Mouse (Mus musculus) WW6 (cell line): Measurements from ENCODE around the gene Vmp1.

ENCODE experiments used
- DNase-seq: peaks from one replicate; pipeline ENCODE4 v3.0.0-alpha.2; 2013; ENCODE audit warnings: low read depth, low spot score

The Vmp1 gene

DNA sequence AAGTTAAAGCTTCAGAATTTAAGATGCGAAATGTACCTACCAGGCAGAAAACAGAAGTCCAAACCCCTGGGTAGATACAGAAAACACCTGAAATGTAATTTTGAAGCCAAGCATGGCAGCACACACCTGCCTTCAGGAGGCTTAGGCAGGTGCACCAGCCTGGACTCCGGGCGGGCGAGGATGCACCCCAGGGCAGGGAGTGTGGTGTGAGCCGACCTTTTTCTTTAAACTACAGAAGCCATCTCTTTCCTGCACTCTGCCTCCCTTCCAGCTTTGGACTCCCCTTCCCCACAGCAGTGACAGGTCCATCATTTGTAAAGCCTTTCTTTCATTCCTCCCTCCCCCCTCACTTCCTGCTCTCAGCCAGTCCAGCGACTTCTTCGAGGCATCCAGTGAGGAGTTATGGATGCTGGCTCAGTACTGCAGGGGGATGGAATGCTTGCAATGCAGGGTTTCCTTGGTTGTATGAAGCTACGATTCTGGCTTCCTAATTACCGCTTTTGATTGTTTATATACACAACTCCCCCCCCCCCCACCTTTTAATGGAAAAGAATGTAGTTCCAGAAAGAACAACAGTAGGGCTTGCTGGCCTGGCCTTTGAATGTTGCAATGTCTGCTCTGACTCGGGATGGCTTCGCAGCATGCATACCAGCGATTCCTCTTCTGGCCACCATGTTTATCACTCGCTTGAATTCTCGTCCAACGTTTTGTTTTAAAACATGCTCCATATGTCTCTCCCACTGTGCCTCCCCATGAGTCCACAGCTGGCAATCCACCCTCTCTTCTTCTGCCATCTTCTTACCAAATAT is 112.4 kb downstream of the Vmp1 start:
- DNase-seq, result no peak

DNA sequence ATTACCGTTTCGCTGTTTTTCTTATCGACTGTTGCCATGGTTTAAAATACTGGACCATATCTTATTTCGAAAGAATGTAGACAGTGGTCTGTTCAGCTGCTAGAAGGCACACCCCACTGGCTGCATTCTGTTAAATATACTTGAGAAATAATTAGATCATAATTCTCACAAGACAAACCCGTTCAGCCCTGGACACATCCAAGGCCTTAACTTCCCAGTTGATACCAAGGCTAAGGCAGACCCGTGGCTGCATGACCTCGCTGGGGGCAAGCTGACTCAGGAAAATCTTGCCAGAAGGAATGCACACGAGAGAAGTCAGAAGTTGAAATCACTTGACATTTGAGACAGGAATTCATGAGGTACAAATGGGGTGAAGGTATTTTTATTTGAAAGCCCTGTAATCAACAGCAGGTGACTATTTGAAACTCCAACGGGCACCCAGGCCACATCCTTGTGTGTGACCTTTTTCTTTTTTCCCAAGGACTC is 113.3 kb downstream of the Vmp1 start:
- DNase-seq, result no peak

DNA sequence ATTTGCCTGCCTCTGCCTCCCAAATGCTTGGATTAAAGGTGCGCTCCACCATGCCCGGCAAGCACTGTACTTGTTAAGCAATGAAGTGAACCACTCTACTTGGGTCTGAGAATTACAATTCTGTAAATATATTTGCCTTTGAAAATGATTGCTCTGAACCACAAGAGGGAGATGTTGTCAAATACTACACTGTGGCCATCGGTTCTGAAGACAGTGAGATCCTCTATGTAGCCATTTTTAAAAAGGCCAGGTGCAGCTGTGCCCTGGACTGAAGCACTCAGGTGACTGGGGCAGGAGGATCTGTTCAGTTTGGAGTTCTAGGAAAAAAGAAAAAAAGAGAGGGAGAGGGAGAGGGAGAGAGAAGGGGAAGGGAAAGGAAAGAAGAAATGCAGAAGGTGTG is 115.2 kb downstream of the Vmp1 start:
- DNase-seq, result no peak

DNA sequence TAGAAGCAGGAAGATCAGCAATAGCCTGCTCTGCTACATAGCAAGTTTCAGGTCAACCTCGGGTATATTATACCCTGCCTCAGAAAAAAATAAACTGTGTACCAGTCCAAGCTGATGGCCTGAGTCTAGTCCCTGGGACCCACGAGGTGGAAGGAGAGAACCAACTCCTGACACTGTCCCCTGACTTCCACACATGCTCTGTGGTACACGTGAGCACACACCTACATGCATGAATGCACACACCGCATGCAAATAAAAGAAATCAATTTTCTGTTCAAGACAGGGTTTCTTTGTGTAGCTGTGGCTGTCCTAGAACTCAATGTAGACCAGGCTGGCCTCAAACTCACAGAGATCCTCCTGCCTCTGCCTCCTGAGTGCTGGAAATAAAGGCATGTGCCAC is 125.4 kb downstream of the Vmp1 start:
- DNase-seq, result no peak

DNA sequence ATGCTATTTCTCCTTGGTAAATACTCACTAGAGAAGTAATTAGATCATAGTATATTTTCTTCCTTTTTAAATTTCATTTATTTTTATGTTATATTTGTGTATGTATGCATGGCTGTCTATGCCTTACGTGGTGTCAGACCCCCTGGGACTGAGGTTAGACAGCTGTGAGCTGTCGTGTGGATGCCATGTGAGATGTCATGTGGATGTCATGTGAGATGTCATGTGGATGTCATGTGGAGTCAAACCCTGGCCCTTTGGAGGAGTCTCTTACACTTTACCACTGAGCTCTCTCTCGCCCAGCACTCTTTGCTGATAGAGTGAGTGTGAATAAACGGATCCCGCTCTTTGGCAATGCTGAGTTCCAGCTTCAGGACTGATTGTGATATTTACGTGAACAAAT is 130.1 kb downstream of the Vmp1 start:
- no peak for DNase-seq

DNA sequence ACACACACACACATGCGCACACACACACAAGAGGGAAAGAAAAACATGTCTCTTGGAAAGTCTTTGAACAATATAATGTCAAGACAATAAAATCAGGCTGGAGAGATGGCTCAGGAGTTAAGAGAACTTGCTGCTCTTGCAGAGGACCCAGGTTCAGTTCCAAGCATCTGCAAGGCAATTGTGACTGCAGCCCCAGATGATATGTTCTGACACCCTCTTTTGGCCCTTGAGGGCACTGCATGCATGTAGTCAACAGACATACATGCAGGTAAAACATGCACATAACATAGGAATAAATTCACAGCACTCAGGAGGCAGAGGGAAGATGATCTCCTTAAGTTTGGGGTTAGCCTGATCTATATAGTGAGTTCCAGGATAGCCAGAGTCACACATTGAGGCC is 136.2 kb downstream of the Vmp1 start:
- DNase-seq, result no peak

DNA sequence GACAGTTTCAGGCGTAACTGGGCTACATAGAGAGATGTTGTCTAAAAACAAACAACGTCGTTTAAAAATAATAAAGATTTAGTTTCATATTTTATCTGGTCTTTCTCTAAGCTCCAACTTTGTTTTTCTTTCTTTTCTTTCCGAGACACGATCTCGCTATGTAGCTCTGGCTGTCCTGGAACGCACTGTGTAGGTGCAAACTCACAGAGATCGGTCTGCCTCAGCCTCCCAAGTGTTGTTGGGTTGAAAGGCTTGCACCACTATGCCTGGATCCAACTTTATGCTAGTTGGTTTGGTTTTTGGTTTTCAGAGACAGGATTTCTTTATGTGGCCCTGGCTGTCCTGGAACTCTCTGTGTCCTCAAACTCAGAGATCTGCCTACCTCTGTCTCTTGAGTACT is 138.1 kb downstream of the Vmp1 start:
- no peak for DNase-seq

DNA sequence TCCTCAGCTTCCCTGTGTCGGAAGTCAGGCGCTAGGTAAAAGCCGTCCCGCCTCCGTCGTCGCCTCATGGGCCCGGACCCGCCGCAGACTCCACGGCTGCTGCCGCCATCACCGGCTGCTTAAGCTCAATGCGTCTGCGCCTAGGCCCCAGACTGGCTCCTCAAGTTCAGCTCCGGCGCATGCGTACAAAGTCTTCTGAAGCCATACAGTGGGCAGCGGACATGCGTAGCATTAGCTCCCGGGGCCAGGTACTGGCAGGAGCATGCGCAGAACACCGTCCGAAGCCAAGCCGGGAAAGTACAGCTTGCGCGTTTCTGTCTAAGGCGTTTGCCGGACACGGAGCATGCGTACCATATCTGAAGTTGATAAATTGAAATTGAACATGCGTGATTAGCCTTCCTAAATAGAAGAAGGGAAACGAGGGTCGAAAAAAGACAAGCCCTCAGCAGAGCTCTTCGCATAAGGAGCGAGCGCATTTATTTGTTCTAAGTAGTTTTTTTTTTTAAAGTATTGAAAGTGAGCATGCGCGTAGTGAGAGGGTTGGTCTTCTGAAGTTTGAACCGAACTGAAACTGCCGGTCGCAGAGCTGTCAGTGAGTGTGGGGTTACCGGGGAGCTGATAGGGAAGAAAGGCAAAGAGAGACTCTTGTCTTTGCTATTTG is 138.9 kb downstream of the Vmp1 start, which contains the start of the genes Rps6kb1 and Tubd1:
Rps6kb1 (minus strand) TSS at position 167 of the 661 bp plus-strand sequence.
Tubd1 (plus strand) TSS at position 353 of the 661 bp plus-strand sequence.
- peak; percentile 100 for DNase-seq

DNA sequence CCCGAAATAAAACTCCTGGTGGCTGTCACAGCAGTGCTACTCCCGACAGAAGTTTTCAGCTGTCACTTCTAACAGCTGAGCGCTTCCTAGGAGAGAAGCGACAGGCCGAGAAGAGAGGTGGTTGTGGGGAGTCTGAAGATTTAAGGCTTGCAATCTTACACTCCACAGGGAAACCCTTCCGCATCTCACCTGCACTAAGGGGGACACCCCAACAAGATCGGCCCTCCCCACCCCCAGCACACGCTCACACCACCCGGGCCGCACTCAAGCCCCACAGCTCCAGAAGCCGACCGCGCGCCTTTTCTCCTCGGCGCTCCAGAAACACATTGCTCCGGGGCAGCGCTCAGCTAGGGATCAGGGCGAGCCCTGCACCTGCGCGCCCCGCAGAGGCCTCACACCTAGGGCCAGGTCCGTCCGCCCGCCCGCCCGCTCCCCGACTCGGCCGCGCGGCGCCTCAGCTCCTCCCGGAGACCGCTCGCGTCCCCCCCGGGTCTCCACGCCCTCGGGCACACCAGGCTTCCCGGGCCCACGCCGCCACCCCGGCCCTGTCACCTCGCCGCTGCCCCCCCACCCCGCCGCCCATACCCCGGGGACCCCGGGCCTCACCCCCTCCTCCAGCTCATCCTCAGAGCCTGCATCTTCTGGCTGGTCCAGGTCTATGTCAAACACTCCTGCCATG is 139.5 kb downstream of the Vmp1 start:
- peak; percentile 31 for DNase-seq

DNA sequence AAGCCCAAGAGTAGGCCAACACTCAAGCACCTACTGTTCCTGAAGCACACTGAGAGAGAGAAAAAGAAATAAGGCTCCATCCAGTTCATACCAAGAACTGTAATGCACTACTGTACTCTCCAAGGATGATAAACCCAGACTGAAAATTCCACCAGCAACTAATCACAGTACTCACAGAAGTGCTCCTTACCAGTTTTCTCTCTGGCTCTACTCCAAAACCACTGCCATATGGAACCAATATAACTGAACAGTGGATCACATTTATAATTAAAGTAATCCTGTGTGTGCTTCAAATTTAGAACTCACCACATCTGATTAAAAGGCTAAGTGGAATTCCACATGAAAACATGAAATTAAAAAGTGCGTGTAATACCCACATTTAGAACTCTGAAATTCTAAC is 140.8 kb downstream of the Vmp1 start:
- DNase-seq, result no peak

DNA sequence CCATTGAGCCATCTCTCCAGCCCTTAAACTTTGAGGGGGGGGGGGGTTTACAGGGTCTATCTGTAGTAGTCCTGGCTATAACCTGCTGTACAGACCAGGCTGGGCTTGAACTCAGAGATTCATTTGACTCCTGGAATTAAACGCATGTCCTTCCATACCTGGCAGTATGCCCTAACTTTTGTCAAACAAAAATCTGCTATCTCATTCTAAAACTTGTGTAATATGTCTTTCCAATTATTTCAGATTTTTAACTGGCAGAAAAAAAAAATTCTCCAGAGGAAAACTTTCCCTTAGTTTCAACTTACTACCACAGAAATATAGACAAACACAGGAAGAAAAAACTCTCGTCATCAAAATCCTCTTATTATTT is 143.2 kb downstream of the Vmp1 start:
- no peak for DNase-seq

DNA sequence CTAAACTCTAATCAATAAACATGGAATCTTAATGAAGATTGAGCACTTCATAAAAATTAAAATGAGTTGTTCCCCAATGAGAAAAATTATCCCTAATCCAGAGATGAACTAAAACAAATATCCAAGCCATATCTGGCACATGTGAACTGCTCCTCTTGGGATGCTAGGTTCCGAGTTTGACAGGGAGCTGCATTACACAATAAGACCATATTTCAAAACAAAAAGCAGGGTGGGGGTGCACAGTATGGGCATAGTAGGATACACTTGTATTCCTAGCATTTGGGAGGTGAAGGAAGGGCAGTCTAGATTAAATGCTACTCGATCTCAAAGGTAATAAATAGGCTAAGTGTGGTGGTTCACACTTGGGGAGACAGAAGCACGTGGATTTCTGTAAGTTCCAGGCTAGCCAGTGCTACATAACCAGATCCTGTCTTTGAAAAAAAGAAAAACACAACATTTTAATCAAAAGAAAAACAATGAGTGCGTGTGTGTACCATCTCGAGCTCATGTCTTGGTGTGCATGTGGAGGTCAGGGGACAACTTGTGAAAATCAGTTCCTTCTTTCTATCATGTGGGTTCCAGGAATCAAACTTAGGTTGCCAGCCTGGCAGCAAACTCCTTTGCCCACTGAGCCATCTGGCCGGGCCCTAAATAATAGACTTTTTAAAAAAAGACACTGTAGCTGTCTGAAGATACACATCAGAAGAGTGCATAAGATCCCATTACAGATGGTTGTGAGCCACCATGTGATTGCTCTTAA is 143.7 kb downstream of the Vmp1 start:
- no peak for DNase-seq

DNA sequence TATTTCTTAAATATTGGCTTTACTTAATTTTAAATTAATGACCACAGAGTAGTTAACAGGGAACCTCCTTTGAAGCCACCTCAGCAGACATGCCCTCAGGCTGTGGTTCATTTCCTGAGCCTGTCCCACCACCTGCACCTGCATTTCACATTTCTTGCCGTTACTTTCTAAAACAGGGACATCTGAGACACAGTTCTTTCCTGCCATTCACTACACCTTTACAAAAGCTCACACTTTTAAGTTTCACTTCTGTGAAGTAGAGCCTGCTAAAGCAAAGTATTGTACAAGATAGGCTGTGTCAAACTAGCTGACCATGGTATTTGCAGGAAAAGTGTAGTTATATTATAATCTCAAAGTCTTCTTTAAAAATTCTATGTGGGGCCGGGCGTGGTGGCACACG is 144.8 kb downstream of the Vmp1 start:
- no peak for DNase-seq

DNA sequence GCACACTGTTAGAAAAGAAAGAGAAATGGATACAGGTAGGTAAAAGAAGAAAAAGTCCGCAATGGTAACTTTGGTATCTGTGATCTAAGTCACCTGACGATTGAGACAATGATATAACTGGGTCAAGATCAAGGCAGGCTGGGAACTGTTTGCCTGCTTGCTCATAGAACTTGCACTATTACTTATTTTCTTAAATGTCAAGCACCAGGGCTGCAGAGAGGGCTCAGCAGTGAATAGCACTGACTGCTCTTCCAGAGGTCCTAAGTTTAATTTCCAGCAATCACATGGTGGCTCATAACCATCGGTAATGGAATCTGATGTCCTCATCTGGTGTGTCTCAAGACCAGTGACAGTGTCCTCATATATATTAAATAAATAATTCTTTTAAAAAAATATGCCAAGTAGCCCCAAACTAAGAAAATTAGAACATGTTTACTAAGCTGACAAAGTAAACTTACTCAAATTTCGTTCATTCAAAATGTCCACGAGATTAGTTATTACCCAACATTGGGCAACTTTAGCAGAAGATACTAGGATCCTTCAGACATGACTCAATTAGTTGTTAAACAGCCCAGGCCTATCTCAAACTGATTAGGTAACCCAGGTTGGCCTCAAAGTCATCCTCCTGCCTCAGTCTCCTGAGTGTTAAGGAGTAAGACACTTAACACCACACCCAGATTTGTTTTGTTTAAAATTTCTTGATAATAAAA is 149.3 kb downstream of the Vmp1 start:
- no peak for DNase-seq
